Mouse (Mus musculus) limb, embryonic 15.5 days (tissue): ENCODE measurements around the gene Ociad1. TPM values are rescaled to one million over a fixed set of nuclear protein-coding genes. Genes with fewer than 3 reads are reported as not detected.
A peak's percentile ranks its signal among the peaks of the same experiment; 100 is the strongest.
"Not testable (repeated sequence)": the region's sequence is repeated elsewhere in the genome, so short reads cannot be mapped to it uniquely, and the experiment has no call there.

Source experiments
- ATAC-seq: fragments of 200-750 bp; cut with Nextera tagmentation; 2 replicates; pipeline ENCODE4 v1.8.0; 2017; ENCODE audit warnings: low read depth, moderate TSS enrichment; ENCODE audit not compliant: insufficient number of reproducible peaks, low FRiP score, low TSS enrichment
- H3K27ac ChIP-seq: fragments of 300-500 bp; sonication (generic); 2 replicates; pipeline ENCODE4 v1.5.1; 2015; ENCODE audit warnings: moderate library complexity, mild to moderate bottlenecking, inconsistent platforms
- H3K27me3 ChIP-seq: fragments of 300-500 bp; sonication (generic); 2 replicates; pipeline ENCODE4 v1.6.1; 2015; ENCODE audit warnings: inconsistent platforms
- H3K36me3 ChIP-seq: fragments of 300-500 bp; sonication (generic); 2 replicates; pipeline ENCODE4 v1.6.1; 2015; ENCODE audit warnings: inconsistent platforms
- H3K4me1 ChIP-seq: fragments of 300-500 bp; sonication (generic); 2 replicates; pipeline ENCODE4 v1.6.1; 2015; ENCODE audit warnings: inconsistent platforms
- H3K4me2 ChIP-seq: fragments of 300-500 bp; sonication (generic); 2 replicates; pipeline ENCODE4 v1.6.1; 2015; ENCODE audit warnings: mild to moderate bottlenecking, inconsistent platforms
- H3K4me3 ChIP-seq: fragments of 300-500 bp; sonication (generic); 2 replicates; pipeline ENCODE4 v1.5.1; 2015; ENCODE audit warnings: mild to moderate bottlenecking, inconsistent platforms
- H3K9ac ChIP-seq: fragments of 300-500 bp; sonication (generic); 2 replicates; pipeline ENCODE4 v1.6.1; 2015; ENCODE audit warnings: inconsistent platforms
- H3K9me3 ChIP-seq: fragments of 300-500 bp; sonication (generic); 2 replicates; pipeline ENCODE4 v1.6.1; 2016; ENCODE audit warnings: inconsistent platforms
- WGBS: fragments of 180-500 bp; shearing (Covaris S2); methylation state at CpG from one replicate; pipeline ENCODE4 v1.1.7; 2015; 5-methylcytosine and 5-hydroxymethylcytosine counted together
- polyA plus RNA-seq: library from polyadenylated mRNA; unstranded; fragments of >200 nt; fragmentation: Nextera tagmentation; extraction: Ambion mirVana; gene quantifications from 2 replicates; pipeline ENCODE4 v1.2.1, GENCODE M21; 2015

The Ociad1 gene
- polyA plus RNA-seq, 1 experiment from 2014 or later = 224 TPM

DNA sequence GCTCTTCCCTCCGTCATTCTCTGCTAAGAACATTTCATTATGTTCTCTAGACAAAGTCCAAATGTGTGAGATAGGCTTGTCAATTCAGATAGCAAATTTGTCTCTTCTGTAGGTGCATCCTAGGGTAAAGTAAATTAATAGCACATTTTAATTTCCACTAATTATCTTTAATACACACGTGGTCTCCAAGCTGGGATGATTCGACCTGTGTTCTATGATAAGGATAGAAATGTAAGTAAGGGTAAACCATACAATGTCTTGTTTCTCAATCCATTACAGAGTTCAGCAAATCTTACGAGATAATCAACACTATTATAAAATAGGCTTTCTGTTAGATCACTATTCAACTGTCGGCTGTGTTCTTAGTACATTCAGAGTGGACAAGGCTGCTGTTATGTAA lies 26.7 kb downstream of the Ociad1 start:
- H3K4me3 ChIP-seq = no peak overlapping the region
- H3K27me3 ChIP-seq = no peaks in the 10 kb centered on the region
- H3K4me2 ChIP-seq = no peak overlapping the region
- 90% methylated on average over 5 of the region's 5 CpGs for WGBS
- H3K27ac ChIP-seq = no peak overlapping the region
- no peaks in the 10 kb centered on the region for H3K9me3 ChIP-seq
- H3K9ac ChIP-seq = no peak overlapping the region
- no peak for ATAC-seq
- H3K4me1 ChIP-seq = no peaks in the 10 kb centered on the region
- H3K36me3 ChIP-seq = peaks cover 30% of the 10 kb centered on the region

- not testable (repeated sequence) for H3K27ac ChIP-seq, H3K4me2 ChIP-seq, H3K9me3 ChIP-seq, H3K9ac ChIP-seq, ATAC-seq, H3K27me3 ChIP-seq, H3K4me1 ChIP-seq, H3K4me3 ChIP-seq, H3K36me3 ChIP-seq
- WGBS = 92% methylated on average over 1 of the region's 1 CpGs
These were observed 30.1 kb downstream of the Ociad1 start for GRCm38 (mm10) chr5:73322684-73323083.

GRCm38 (mm10) chr5:73323602-73324001 lies 31.0 kb downstream of the Ociad1 start:
- H3K4me1 ChIP-seq = no peaks in the 10 kb centered on the region
- no peaks in the 10 kb centered on the region for H3K27me3 ChIP-seq
- H3K36me3 ChIP-seq = no peaks in the 10 kb centered on the region
- no peak for ATAC-seq
- 77% methylated on average over 5 of the region's 5 CpGs for WGBS
- H3K9me3 ChIP-seq = no peaks in the 10 kb centered on the region
- no peak overlapping the region for H3K4me3 ChIP-seq
- H3K9ac ChIP-seq = no peak overlapping the region
- no peak overlapping the region for H3K4me2 ChIP-seq
- H3K27ac ChIP-seq = no peak overlapping the region

- Histone ChIP-seq H3K4me2 (no peak overlapping the region), H3K36me3 (no peaks in the 10 kb centered on the region), H3K4me1 (no peaks in the 10 kb centered on the region), H3K27ac (no peak overlapping the region), H3K9ac (no peak overlapping the region), H3K4me3 (no peak overlapping the region), H3K27me3 (no peaks in the 10 kb centered on the region), H3K9me3 (no peaks in the 10 kb centered on the region)
- WGBS = 77% methylated on average over 8 of the region's 8 CpGs
- ATAC-seq = no peak
These were observed 32.1 kb downstream of the Ociad1 start for GRCm38 (mm10) chr5:73324526-73325170.

DNA sequence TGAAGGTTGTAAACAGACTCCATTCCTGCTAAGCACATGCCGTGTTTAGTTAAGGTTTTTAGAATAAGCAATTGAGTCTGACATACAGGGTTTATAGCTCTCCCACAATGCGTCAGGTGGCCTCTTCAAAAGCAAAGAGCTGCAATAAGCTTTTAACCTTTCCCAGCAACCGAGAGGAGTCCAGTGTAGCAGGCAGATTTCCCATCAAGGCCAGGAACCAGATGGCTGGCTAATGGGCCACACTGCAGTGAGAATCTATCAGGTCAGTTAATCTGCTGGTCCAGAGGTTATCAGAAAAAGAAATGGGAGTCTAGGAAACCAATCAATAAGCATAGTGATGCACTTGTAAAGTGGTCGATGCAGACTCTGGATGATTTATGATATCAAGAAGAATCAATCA lies 38.4 kb downstream of the Ociad1 start:
- Histone ChIP-seq H3K4me1 (no peaks in the 10 kb centered on the region), H3K9ac (no peak overlapping the region), H3K27me3 (no peaks in the 10 kb centered on the region), H3K9me3 (no peaks in the 10 kb centered on the region), H3K36me3 (no peaks in the 10 kb centered on the region), H3K4me3 (no peak overlapping the region), H3K27ac (no peak overlapping the region), H3K4me2 (no peak overlapping the region)
- no peak for ATAC-seq
- 27% methylated on average over 4 of the region's 4 CpGs for WGBS

DNA sequence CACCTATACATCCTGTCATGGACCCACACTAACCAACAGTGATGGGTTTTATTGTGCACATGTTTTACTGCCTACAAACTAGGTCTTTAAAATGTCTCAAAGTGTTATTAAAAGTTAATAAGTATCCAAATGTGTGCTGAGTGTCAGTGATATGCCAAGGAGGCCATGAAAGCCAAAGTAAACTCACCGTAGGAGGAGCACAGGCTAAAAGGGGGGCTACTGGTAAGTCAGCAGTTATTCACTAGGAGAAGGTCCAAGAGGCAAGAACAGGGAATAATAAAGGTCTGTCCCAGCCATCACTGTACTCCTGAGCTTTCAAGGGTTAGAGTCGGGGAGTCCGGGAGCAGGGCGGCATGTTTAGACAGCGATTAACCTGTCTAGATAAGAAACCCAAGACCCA lies 43.9 kb downstream of the Ociad1 start:
- WGBS = 51% methylated on average over 5 of the region's 5 CpGs
- H3K4me2 ChIP-seq = no peak overlapping the region
- no peaks in the 10 kb centered on the region for H3K36me3 ChIP-seq
- H3K27ac ChIP-seq = no peak overlapping the region
- H3K9ac ChIP-seq = no peak overlapping the region
- ATAC-seq = no peak
- no peaks in the 10 kb centered on the region for H3K27me3 ChIP-seq
- no peaks in the 10 kb centered on the region for H3K9me3 ChIP-seq
- no peak overlapping the region for H3K4me3 ChIP-seq
- peaks cover 9% of the 10 kb centered on the region for H3K4me1 ChIP-seq

- H3K4me3 ChIP-seq = peak overlapping the region; percentile 55
- no peaks in the 10 kb centered on the region for H3K27me3 ChIP-seq
- H3K4me2 ChIP-seq = peak overlapping the region; percentile 89
- peak overlapping the region; percentile 55 for H3K9ac ChIP-seq
- H3K9me3 ChIP-seq = no peaks in the 10 kb centered on the region
- 0 out of 2 replicates have a peak, but pooled peaks have one; percentile 54 for ATAC-seq
- H3K4me1 ChIP-seq = peaks cover 9% of the 10 kb centered on the region
- H3K27ac ChIP-seq = 0 out of 2 replicates have a peak overlapping the region, but pooled peaks have one; percentile 4
- 2% methylated on average over 34 of the region's 41 CpGs for WGBS
- H3K36me3 ChIP-seq = no peaks in the 10 kb centered on the region
These were observed 45.6 kb downstream of the Ociad1 start for GRCm38 (mm10) chr5:73337961-73338831.

DNA sequence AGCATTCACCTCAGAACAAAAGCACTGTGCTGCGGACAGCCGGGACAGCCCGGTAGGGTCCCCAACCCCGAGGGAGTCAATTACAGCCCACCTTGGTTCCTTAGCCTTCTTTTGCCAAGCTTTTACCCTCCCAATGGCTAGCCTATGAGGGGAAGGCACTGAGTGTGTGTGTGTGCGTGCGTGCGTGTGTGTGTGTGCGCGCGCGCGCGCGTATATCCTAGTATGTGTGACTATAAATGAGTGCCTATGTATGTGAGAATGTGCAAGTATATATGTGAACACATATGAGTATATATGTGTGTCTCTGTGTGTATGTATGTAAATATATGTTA lies 46.2 kb downstream of the Ociad1 start:
- no peaks in the 10 kb centered on the region for H3K27me3 ChIP-seq
- H3K4me2 ChIP-seq = peak overlapping the region; percentile 89
- H3K9me3 ChIP-seq = no peaks in the 10 kb centered on the region
- peak overlapping the region; percentile 55; the same call in 1 of the 2 replicates for H3K9ac ChIP-seq
- H3K27ac ChIP-seq = no peak overlapping the region
- peaks cover 9% of the 10 kb centered on the region for H3K4me1 ChIP-seq
- H3K36me3 ChIP-seq = no peaks in the 10 kb centered on the region
- H3K4me3 ChIP-seq = peak overlapping the region; percentile 55
- ATAC-seq = 0 out of 2 replicates have a peak, but pooled peaks have one; percentile 25
- 52% methylated on average over 14 of the region's 14 CpGs for WGBS

- H3K4me3 ChIP-seq = no peak overlapping the region
- H3K4me2 ChIP-seq = no peak overlapping the region
- no peak overlapping the region for H3K9ac ChIP-seq
- peaks cover 9% of the 10 kb centered on the region for H3K4me1 ChIP-seq
- H3K27me3 ChIP-seq = no peaks in the 10 kb centered on the region
- H3K27ac ChIP-seq = no peak overlapping the region
- H3K9me3 ChIP-seq = no peaks in the 10 kb centered on the region
- H3K36me3 ChIP-seq = no peaks in the 10 kb centered on the region
- no peak for ATAC-seq
- WGBS = 78% methylated on average over 9 of the region's 9 CpGs
These were observed 47.5 kb downstream of the Ociad1 start for GRCm38 (mm10) chr5:73339779-73340722.

GRCm38 (mm10) chr5:73340723-73341235 lies 48.2 kb downstream of the Ociad1 start, which contains the start of gene Ociad2:
Gene Ociad2, minus strand, starts transcription at chr5:73341028.
- no peak within 1 kb of the TSS for H3K9ac ChIP-seq
- 80% methylated on average over 8 of the region's 8 CpGs for WGBS
- ATAC-seq = no peak
- no peaks in the 10 kb centered on the region for H3K36me3 ChIP-seq
- no peak within 1 kb of the TSS for H3K4me3 ChIP-seq
- no peaks in the 10 kb centered on the region for H3K9me3 ChIP-seq
- no peak within 1 kb of the TSS for H3K27ac ChIP-seq
- peaks cover 9% of the 10 kb centered on the region for H3K4me1 ChIP-seq
- H3K4me2 ChIP-seq = no peak within 1 kb of the TSS
- no peaks in the 10 kb centered on the region for H3K27me3 ChIP-seq

DNA sequence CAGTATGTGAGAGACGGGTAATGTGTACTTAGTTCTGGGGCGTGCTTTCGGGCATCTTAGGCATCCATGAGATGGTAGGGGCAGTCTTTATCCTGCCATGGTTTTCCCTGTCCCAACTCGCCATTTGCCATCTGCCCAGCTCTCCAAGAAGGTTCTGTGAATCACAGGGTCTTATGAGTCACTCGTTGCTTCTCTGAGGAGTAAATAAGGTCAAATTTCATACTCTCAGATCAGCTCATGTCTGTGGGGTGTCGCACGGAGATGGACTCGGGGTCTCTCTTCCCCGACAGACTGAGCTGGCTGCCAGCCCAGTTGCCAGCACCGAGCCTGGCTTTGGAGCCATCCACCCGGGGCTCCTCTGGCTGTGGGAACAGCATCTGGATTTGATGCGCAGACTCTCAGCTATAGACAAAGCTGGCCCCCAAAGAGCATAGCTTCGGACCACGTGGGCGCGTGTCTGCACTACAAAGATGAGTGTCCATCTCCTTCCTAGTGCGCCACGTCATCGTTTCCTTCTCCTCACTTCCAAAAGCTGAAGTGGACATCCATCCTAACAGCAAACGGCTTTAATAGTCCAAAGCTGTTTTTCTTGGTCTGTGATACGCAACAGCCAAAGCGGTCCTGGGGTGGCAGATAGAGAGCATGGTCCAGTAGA lies 50.2 kb downstream of the Ociad1 start:
- Histone ChIP-seq H3K4me3 (no peak overlapping the region), H3K9ac (no peak overlapping the region), H3K27ac (no peak overlapping the region), H3K27me3 (no peaks in the 10 kb centered on the region), H3K36me3 (no peaks in the 10 kb centered on the region), H3K4me1 (peaks cover 6% of the 10 kb centered on the region), H3K9me3 (no peaks in the 10 kb centered on the region), H3K4me2 (no peak overlapping the region)
- ATAC-seq = no peak
- 76% methylated on average over 22 of the region's 22 CpGs for WGBS
